Mouse (Mus musculus) cortical plate, adult 2 months (tissue): ENCODE measurements at regions not wholly inside any gene's neighbourhood (a gene's known extent, or its start where the extent isn't known, plus 50 kb on each side); places are given as distances from the start of the nearest gene placed in this dataset.

Experiments
- CTCF ChIP-seq: fragments of 200-500 bp; IDR thresholded peaks from 2 replicates; pipeline ENCODE4 v1.5.1; 2011; ENCODE audit warnings: mild to moderate bottlenecking, control low read depth, low read length; ENCODE audit not compliant: insufficient read depth; ENCODE audit errors: extremely low read depth
- POLR2A ChIP-seq: fragments of 200-500 bp; IDR thresholded peaks from 2 replicates; pipeline ENCODE4 v1.6.1; 2011; ENCODE audit warnings: mild to moderate bottlenecking, low read length, control low read depth; ENCODE audit not compliant: insufficient read depth; ENCODE audit errors: extremely low read depth

GRCm38 (mm10) chr2:148290326-148290725, 104.8 kb upstream of the Sstr4 start:
- TF ChIP-seq POLR2A (no peak), CTCF (no peak)
